Mouse (Mus musculus) hindbrain, embryonic 14.5 days (tissue): ENCODE results near the gene Plekha3. TPM values are rescaled to one million over a fixed set of nuclear protein-coding genes. Genes with fewer than 3 reads are reported as not detected.

Experiments
- polyA plus RNA-seq: library from polyadenylated mRNA; unstranded; fragments of >200 nt; fragmentation: Nextera tagmentation; extraction: Ambion mirVana; gene quantifications from 2 replicates; pipeline ENCODE4 v1.2.1, GENCODE M21; 2014

Gene Plekha3
- polyA plus RNA-seq, 1 experiment from 2014 or later: 15.6 TPM

Other genes with a start within 250 kb of the Plekha3 start
- gene Prkra, start 27.3 kb upstream of the Plekha3 start, polyA plus RNA-seq: 112 and 119 TPM in 2 replicates
- 0.68 TPM in 2 replicates for gene Pjvk, start 26.8 kb upstream of the Plekha3 start, polyA plus RNA-seq
- gene Fkbp7, start 2.2 kb upstream of the Plekha3 start, polyA plus RNA-seq: 15.4 and 19.7 TPM in 2 replicates